ENCODE assay signal across 12 mouse cellular contexts in the genomic region with DNA sequence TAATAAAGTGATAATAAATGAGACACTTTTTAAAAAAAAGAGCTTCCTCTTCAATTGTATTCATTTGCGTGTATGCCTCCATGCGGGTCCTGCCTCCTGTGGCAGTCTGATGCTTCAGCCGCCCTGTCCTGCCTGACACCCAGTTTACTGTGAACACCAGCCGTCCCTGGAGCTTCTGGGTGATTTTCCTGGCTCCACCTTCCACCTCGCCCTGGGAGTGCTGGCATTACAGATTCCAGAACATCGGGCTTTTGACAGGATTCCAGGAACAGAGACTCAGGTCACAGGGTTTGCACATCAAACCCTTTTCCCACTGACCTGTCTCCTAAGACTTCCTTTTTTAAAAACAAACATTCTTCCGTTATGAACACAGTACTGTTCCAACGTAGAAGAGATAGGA. TPM values are rescaled to one million over a fixed set of nuclear protein-coding genes. Genes with fewer than 3 reads are reported as not detected.
DNase-seq lines count a peak whose midpoint lies in the region.
"Had no signal": no experiment of that assay in that cellular context is flagged by ENCODE, and none has a peak within 500 bp of the region (broad histone marks: within the 10 kb centered on the region; RNA-seq: fewer than 3 reads in every experiment).

No protein-coding gene starts in this region.

- DNase-seq in adrenal gland, postnatal 36 days, result peak; percentile 5 to 12
- no peak for DNase-seq in adrenal gland, adult 18-20 months (ENCODE audit: low spot score in 2 of 2)
- DNase-seq in heart, postnatal 10 days, result peak; percentile 1 to 3
- no peak for DNase-seq in heart, adult 9 months (ENCODE audit: low spot score in 2 of 2)
- peak; percentile 29 for DNase-seq in testis, postnatal 14 days (ENCODE audit: low spot score)
- DNase-seq in testis, postnatal 10 days (ENCODE audit: low spot score), result no peak
- peak; percentile 15 to 16 for DNase-seq in layer of hippocampus, adult 8-10 months (ENCODE audit: low spot score in 2 of 2)
- no peak for DNase-seq in heart, postnatal 25 days (ENCODE audit: low spot score)
- DNase-seq: heart, adult 11 months; right cerebral cortex, postnatal 25 days; thymus, postnatal 14 days had no signal

- intact Hi-C loops in heart, postnatal 10 days (cut with DNase I), result loop anchor here (10.0 kb wide), 1 partner anchor 447 kb away; no protein-coding TSS in a partner anchor
- intact Hi-C loops in heart, postnatal 25 days (cut with DNase I), result no loop called here

RNA-seq across cellular contexts. Expression of a gene that starts 6.4 kb away (rescaled TPM):
- total RNA-seq in adrenal gland, postnatal 36 days (2021), result not detected
- not detected for total RNA-seq in adrenal gland, adult 18-20 months (2021)
- total RNA-seq in heart, postnatal 10 days (2021), result not detected
- 1 to 10 TPM; 2.2 to 3.8 (median 2.4) TPM for total RNA-seq in layer of hippocampus, adult 8-10 months (2022)
- total RNA-seq in heart, postnatal 25 days (2021), result not detected
- total RNA-seq: gastrocnemius, adult 8-10 months had no signal

RNA-seq across cellular contexts. Expression of a gene that starts 39.5 kb away (rescaled TPM):
- total RNA-seq in adrenal gland, postnatal 36 days (2021), result 10 to 100 TPM; 28.0 to 30.0 TPM
- total RNA-seq in adrenal gland, adult 18-20 months (2021), result 10 to 100 TPM; 21.4 to 25.2 TPM
- total RNA-seq in heart, postnatal 10 days (2021), result 10 to 100 TPM; 11.2 to 15.6 TPM
- total RNA-seq in layer of hippocampus, adult 8-10 months (2022), result 10 to 100 TPM; 12.2 to 14.2 (median 13.1) TPM
- total RNA-seq in heart, postnatal 25 days (2021), result 1 to 10 TPM; 8.4 to 8.8 TPM

RNA-seq across cellular contexts. Expression of a gene that starts 39.6 kb away (rescaled TPM):
- total RNA-seq in adrenal gland, postnatal 36 days (2021), result 10 to 100 TPM; 62.5 to 69.8 TPM
- total RNA-seq in adrenal gland, adult 18-20 months (2021), result 10 to 100 TPM; 67.9 to 72.7 TPM
- total RNA-seq in heart, postnatal 10 days (2021), result 10 to 100 TPM; 37.7 to 40.4 TPM
- total RNA-seq in layer of hippocampus, adult 8-10 months (2022), result 10 to 100 TPM; 62.6 to 73.9 (median 66.2) TPM
- total RNA-seq in heart, postnatal 25 days (2021), result 10 to 100 TPM; 22.6 to 22.8 TPM

RNA-seq across cellular contexts. Expression of a gene that starts 55.1 kb away (rescaled TPM):
- 1 to 10 TPM in 1 of 2 experiments, under 1 TPM in 1; 0.86 to 1.6 TPM for total RNA-seq in adrenal gland, postnatal 36 days (2021)
- 1 to 10 TPM; 1.8 TPM for total RNA-seq in adrenal gland, adult 18-20 months (2021)
- 1 to 10 TPM in 1 of 2 experiments, under 1 TPM in 1; 0.52 to 1.3 TPM for total RNA-seq in heart, postnatal 10 days (2021)
- total RNA-seq in layer of hippocampus, adult 8-10 months (2022), result 10 to 100 TPM; 16.1 to 30.5 (median 22.7) TPM
- total RNA-seq in heart, postnatal 25 days (2021), result under 1 TPM; 0.34 to 0.39 TPM

Comparison
In these comparisons a context has a peak if more than half of its experiments do, and no peak if none do; other contexts are left out.
1. DNase-seq: peak in adrenal gland, postnatal 36 days (2 of 2), heart, postnatal 10 days (2 of 2), testis, postnatal 14 days (single experiment) and layer of hippocampus, adult 8-10 months (2 of 2); none in adrenal gland, adult 18-20 months (0 of 2), heart, adult 9 months (0 of 2), testis, postnatal 10 days (single experiment) and heart, postnatal 25 days (single experiment).